Mouse (Mus musculus) testis, adult 2 months (tissue): ENCODE measurements around the gene Bend6. TPM values are rescaled to one million over a fixed set of nuclear protein-coding genes. Genes with fewer than 3 reads are reported as not detected.

Experiments used
- H3K27ac ChIP-seq: fragments of 200-500 bp; 2 replicates; pipeline ENCODE4 v1.5.1; 2012; ENCODE audit warnings: low read depth, low read length; ENCODE audit not compliant: control insufficient read depth, insufficient read depth
- H3K27me3 ChIP-seq: fragments of 200-500 bp; 2 replicates; pipeline ENCODE4 v1.6.1; 2012; ENCODE audit warnings: mild to moderate bottlenecking, low read length, moderate library complexity; ENCODE audit not compliant: control insufficient read depth, insufficient read depth
- H3K36me3 ChIP-seq: fragments of 200-500 bp; 2 replicates; pipeline ENCODE4 v1.6.1; 2012; ENCODE audit warnings: mild to moderate bottlenecking, low read length; ENCODE audit not compliant: control insufficient read depth, insufficient read depth
- H3K4me1 ChIP-seq: fragments of 200-500 bp; 2 replicates; pipeline ENCODE4 v1.6.1; 2012; ENCODE audit warnings: low read length; ENCODE audit not compliant: control insufficient read depth, insufficient read depth
- H3K4me3 ChIP-seq: fragments of 200-500 bp; 2 replicates; pipeline ENCODE4 v1.5.1; 2012; ENCODE audit warnings: low read depth, mild to moderate bottlenecking, low read length, moderate library complexity, mixed read lengths; ENCODE audit not compliant: control insufficient read depth
- CTCF ChIP-seq: fragments of 200-500 bp; IDR thresholded peaks from 2 replicates; pipeline ENCODE4 v1.5.1; 2012; ENCODE audit warnings: low read depth, mild to moderate bottlenecking, inconsistent platforms, low read length, moderate library complexity; ENCODE audit not compliant: control insufficient read depth, insufficient read depth, insufficient replicate concordance
- POLR2A ChIP-seq: fragments of 200-500 bp; IDR thresholded peaks from 2 replicates; pipeline ENCODE4 v1.6.1; 2012; ENCODE audit warnings: low read depth, mild to moderate bottlenecking, inconsistent platforms, low read length, moderate library complexity; ENCODE audit not compliant: control insufficient read depth
- polyA plus RNA-seq: library from polyadenylated mRNA; depleted of rRNA; stranded (reverse); fragments of >200 nt; gene quantifications from 2 replicates; pipeline ENCODE4 v1.2.3, GENCODE M21; 2012

Bend6 gene
- polyA plus RNA-seq, 1 experiment = 1.1 TPM

GRCm38 (mm10) chr1:33883102-33883839 lies 24.3 kb downstream of the Bend6 start:
- TF ChIP-seq CTCF = no peak
- TF ChIP-seq POLR2A = no peak
- no peak overlapping the region; the same call in 1 of the 2 replicates for H3K4me3 ChIP-seq
- no peaks in the 10 kb centered on the region for H3K27me3 ChIP-seq
- no peak overlapping the region for H3K27ac ChIP-seq
- H3K36me3 ChIP-seq = no peaks in the 10 kb centered on the region
- H3K4me1 ChIP-seq = no peaks in the 10 kb centered on the region

DNA sequence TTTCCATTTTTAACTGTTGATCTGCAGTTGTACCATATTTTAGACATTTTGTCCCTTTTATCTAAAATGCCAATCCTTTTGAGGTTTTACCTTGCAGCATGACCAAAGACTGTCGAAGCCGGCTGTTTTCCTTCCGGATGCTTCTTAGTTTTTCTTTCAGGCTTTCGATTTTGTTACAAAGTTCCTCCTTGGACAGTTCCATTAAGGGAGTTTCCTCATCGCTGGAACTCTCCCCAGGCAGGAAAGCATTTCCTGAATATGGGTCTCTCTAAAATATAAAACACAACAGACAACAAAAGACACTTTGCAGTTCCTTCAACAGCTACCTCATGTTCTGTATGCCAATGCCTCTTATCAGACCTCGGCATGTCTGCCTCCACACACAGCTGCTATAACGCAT lies 29.4 kb downstream of the Bend6 start:
- no peaks in the 10 kb centered on the region for H3K4me1 ChIP-seq
- no peak overlapping the region for H3K4me3 ChIP-seq
- H3K27ac ChIP-seq = peak overlapping the region; percentile 43; the same call in 1 of the 2 replicates
- no peaks in the 10 kb centered on the region for H3K36me3 ChIP-seq
- TF ChIP-seq CTCF (no peak), POLR2A (no peak)
- no peaks in the 10 kb centered on the region for H3K27me3 ChIP-seq

DNA sequence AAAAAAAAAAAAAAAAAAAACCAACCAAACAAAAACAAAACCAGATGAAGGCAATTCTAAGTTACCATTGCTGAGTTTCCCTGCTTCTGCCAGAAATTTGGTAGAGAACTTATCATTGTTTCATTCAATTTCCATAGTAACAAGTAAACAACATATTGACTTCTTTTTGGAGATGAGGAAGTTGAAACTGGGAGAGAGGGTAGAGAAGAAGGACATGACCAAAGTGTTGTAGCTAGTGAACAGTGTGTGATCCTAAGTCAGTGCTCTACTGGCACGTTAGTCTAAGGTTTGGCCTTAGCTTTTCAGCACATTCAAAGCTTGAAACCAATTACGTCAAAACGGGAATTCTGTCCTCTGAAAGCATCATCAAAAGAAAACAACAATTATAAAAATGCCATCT lies 31.2 kb downstream of the Bend6 start:
- TF ChIP-seq CTCF = no peak
- no peak for TF ChIP-seq POLR2A
- Histone ChIP-seq H3K4me1 (no peaks in the 10 kb centered on the region), H3K4me3 (no peak overlapping the region), H3K27ac (no peak overlapping the region), H3K36me3 (no peaks in the 10 kb centered on the region), H3K27me3 (no peaks in the 10 kb centered on the region)

DNA sequence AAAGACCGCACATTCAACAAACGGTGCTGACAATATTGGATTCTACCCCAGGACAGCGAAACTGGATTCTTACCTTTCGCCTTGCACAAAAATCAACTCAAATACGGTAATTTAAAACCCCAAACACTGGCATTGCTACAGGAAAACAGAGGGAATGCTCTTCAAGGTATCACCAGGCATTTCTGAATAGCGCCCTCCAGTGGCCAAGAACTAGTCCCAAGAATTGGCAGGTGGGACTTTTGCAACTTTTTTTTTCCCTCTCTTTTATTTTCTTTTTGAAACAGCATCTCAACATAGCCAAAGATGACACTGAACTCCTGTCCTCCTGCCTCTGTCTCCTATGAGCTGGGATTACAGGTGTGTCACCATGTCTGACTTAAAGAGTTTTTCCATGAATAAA lies 31.9 kb downstream of the Bend6 start:
- Histone ChIP-seq H3K36me3 (no peaks in the 10 kb centered on the region), H3K4me3 (no peak overlapping the region), H3K4me1 (no peaks in the 10 kb centered on the region), H3K27ac (no peak overlapping the region), H3K27me3 (no peaks in the 10 kb centered on the region)
- TF ChIP-seq CTCF (no peak), POLR2A (no peak)

GRCm38 (mm10) chr1:33873561-33873960 lies 34.1 kb downstream of the Bend6 start:
- H3K4me3 ChIP-seq = no peak overlapping the region
- TF ChIP-seq CTCF = no peak
- TF ChIP-seq POLR2A = no peak
- H3K36me3 ChIP-seq = no peaks in the 10 kb centered on the region
- H3K27me3 ChIP-seq = no peaks in the 10 kb centered on the region
- 0 out of 2 replicates have a peak overlapping the region, but pooled peaks have one; percentile 13 for H3K27ac ChIP-seq
- H3K4me1 ChIP-seq = no peaks in the 10 kb centered on the region

DNA sequence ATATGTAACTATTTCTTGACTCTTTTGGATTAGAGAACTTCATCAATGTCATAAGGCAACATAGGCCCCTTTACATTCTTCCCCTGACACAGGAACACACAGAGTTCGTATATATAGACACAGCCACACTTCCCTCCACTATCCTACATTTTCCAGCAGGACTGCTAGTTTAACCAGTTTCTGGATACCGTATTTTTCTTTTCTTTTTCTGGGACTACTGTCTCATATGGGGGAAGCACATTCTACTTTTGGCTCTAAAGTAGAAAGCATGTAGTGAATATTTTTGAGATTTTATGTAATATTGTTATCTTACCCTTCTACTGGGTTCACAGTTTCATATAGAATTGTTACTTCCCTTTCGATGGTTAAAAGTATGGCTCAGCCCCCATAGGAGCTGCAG lies 38.2 kb downstream of the Bend6 start:
- Histone ChIP-seq H3K4me1 (no peaks in the 10 kb centered on the region), H3K4me3 (no peak overlapping the region), H3K36me3 (no peaks in the 10 kb centered on the region), H3K27me3 (no peaks in the 10 kb centered on the region), H3K27ac (no peak overlapping the region)
- no peak for TF ChIP-seq CTCF
- no peak for TF ChIP-seq POLR2A

- TF ChIP-seq CTCF (no peak), POLR2A (no peak)
- Histone ChIP-seq H3K4me3 (no peak overlapping the region), H3K4me1 (no peaks in the 10 kb centered on the region), H3K27ac (no peak overlapping the region), H3K27me3 (no peaks in the 10 kb centered on the region), H3K36me3 (no peaks in the 10 kb centered on the region)
These were observed 38.6 kb downstream of the Bend6 start for GRCm38 (mm10) chr1:33869031-33869430.
